ENCODE assay signal across 8 mouse cellular contexts in the genomic region with DNA sequence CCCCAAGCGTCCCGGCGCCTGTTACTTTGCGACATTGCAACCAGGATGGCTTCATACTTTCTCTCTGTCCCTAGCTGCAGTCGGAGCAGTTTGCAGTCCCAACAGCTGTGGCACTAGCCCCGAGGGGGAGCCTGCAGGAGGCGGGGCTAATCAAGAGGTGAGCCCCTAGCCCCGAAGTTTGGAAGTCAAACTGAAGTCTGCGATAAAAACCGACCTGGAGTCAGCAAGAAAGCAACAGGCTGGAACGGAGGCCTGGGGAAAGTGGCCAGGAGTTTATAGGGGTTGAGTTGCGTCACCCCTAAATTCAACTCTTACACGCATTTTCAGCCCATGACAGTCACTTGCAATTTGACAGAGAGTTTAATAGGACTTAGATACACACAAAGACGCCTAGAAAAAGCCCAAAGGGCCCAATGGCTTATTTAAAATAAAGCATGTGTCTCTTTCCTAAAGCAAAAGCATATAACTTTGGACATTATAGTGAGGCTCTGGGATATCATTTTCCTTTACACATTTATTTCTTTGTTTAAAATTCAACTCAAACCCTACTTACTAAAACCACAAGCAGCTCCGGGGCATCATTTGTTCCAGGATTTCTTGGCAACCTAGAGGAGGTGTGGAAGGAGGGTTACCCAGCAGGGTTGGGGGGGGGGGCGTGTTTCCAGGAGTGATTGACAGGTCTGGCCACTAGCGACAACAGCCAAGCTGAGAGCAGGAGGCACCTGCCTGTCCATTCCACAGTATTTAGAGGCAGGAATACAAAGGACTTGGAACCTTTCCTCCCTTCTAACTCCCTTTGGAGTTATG. TPM values are rescaled to one million over a fixed set of nuclear protein-coding genes. Genes with fewer than 3 reads are reported as not detected.
DNase-seq lines count a peak whose midpoint lies in the region; ATAC-seq and TF ChIP-seq lines count a peak whose summit lies in the region.

Gene Acss3, minus strand, starts transcription at position 140 of the 807 bp plus-strand sequence.

- ATAC-seq in forebrain, embryonic 15.5 days (replicated peaks): peak; percentile 91
- peak; percentile 95 for ATAC-seq in midbrain, embryonic 11.5 days (ENCODE audit: low FRiP score)
- no peak for ATAC-seq in erythroid progenitor cell, adult 5-6 weeks (replicated peaks; ENCODE audit: low FRiP score, poor library complexity, severe bottlenecking)

- no peaks in the 10 kb centered on the region for H3K36me3 ChIP-seq in E14TG2a.4 (ENCODE audit: insufficient read depth, low read length)
- H3K36me3 ChIP-seq in forebrain, embryonic 15.5 days: no peaks in the 10 kb centered on the region
- no peaks in the 10 kb centered on the region for H3K36me3 ChIP-seq in midbrain, embryonic 11.5 days (ENCODE audit: control insufficient read depth, insufficient read depth, low read length)

- intact Hi-C loops in heart, postnatal 36 days (cut with DNase I): no loop called here

- no peaks in the 10 kb centered on the region for H3K9me3 ChIP-seq in E14TG2a.4 (ENCODE audit: low read length)
- no peaks in the 10 kb centered on the region for H3K9me3 ChIP-seq in forebrain, embryonic 15.5 days
- no peaks in the 10 kb centered on the region for H3K9me3 ChIP-seq in midbrain, embryonic 11.5 days (ENCODE audit: control insufficient read depth, low read length)

- H3K4me3 ChIP-seq in E14TG2a.4 (replicated peaks; ENCODE audit: low read length): peak within 1 kb of the TSS; percentile 79
- H3K4me3 ChIP-seq in forebrain, embryonic 15.5 days: peak within 1 kb of the TSS; percentile 25
- peak within 1 kb of the TSS; percentile 42 for H3K4me3 ChIP-seq in midbrain, embryonic 11.5 days (ENCODE audit: low read depth, low read length)

- DNase-seq in adrenal gland, postnatal 25 days: peak; percentile 31
- DNase-seq in heart, postnatal 36 days: peak; percentile 44
- peak; percentile 75 to 82 for DNase-seq in kidney, postnatal 4 days
- DNase-seq in midbrain, embryonic 11.5 days (ENCODE audit: low spot score, missing footprints): peak; percentile 96
- DNase-seq in testis, postnatal 10 days (ENCODE audit: low spot score): peak; percentile 62

- H3K4me1 ChIP-seq in E14TG2a.4 (replicated peaks; ENCODE audit: low read depth, low read length): peaks cover 6% of the 10 kb centered on the region; the same call in 1 of the 2 replicates
- peaks cover 11% of the 10 kb centered on the region for H3K4me1 ChIP-seq in forebrain, embryonic 15.5 days
- H3K4me1 ChIP-seq in midbrain, embryonic 11.5 days (ENCODE audit: control insufficient read depth, insufficient read depth, low read length): no peaks in the 10 kb centered on the region

- TF ChIP-seq CTCF in E14TG2a.4 (conservative IDR thresholded peaks at IDR 0.05; ENCODE audit: low read length): no peak

- no peak within 1 kb of the TSS for H3K9ac ChIP-seq in forebrain, embryonic 15.5 days (replicated peaks)
- peak within 1 kb of the TSS; percentile 59; the same call in 1 of the 2 replicates for H3K9ac ChIP-seq in midbrain, embryonic 11.5 days (ENCODE audit: low read length)

- H3K4me2 ChIP-seq in forebrain, embryonic 15.5 days (replicated peaks): peak within 1 kb of the TSS; percentile 42
- peak within 1 kb of the TSS; percentile 50 for H3K4me2 ChIP-seq in midbrain, embryonic 11.5 days

- H3K27ac ChIP-seq in forebrain, embryonic 15.5 days (replicated peaks): no peak within 1 kb of the TSS
- H3K27ac ChIP-seq in midbrain, embryonic 11.5 days (ENCODE audit: low read depth, low read length): no peak within 1 kb of the TSS

- no peaks in the 10 kb centered on the region for H3K27me3 ChIP-seq in E14TG2a.4 (ENCODE audit: insufficient read depth, low read length)
- no peaks in the 10 kb centered on the region for H3K27me3 ChIP-seq in forebrain, embryonic 15.5 days
- no peaks in the 10 kb centered on the region for H3K27me3 ChIP-seq in midbrain, embryonic 11.5 days (ENCODE audit: control insufficient read depth, insufficient read depth, low read length)

- WGBS in forebrain, embryonic 15.5 days: 1% methylated on average over 17 of the region's 17 CpGs
- whole genome bisulfite sequencing in midbrain, embryonic 11.5 days: 2% methylated on average over 17 of the region's 17 CpGs

RNA-seq across cellular contexts. Expression of gene Acss3, which starts in this region (rescaled TPM):
- total RNA-seq in adrenal gland, postnatal 25 days (2021): 21.5 and 22.0 TPM in 2 replicates
- polyA plus RNA-seq in forebrain, embryonic 15.5 days (2015; fragmentation: Nextera tagmentation; extraction: Ambion mirVana): 0.29 and 0.67 TPM in 2 replicates
- 1 to 10 TPM; 4.8 to 5.0 TPM for total RNA-seq in heart, postnatal 36 days (2021)
- 2.6 and 3.2 TPM in 2 replicates for polyA plus RNA-seq in midbrain, embryonic 11.5 days (2014; fragmentation: Nextera tagmentation; extraction: Ambion mirVana)
- not detected in 2 replicates for total RNA-seq in erythroid progenitor cell, adult 5-6 weeks (2015; ENCODE audit: low replicate concordance)
- not detected in 2 replicates for total RNA-seq in erythroid progenitor cell, adult 5-6 weeks (2017; ENCODE audit: low replicate concordance)

Comparison
In these comparisons a context has a peak if more than half of its experiments do, and no peak if none do; other contexts are left out.
1. RNA of gene Acss3 (total RNA-seq): 21.5 to 22.0 TPM in adrenal gland, postnatal 25 days and 4.8 to 5.0 TPM in heart, postnatal 36 days; not detected in erythroid progenitor cell, adult 5-6 weeks; every median in the first group is over 4 times any median in the second.
2. Peak in ATAC-seq, H3K4me3 ChIP-seq and H3K4me2 ChIP-seq in forebrain, embryonic 15.5 days; RNA of the gene not detected or under 1 TPM.
3. H3K4me3 ChIP-seq: peak in every context shown above with its lines; median percentile 79 in E14TG2a.4; 42 in midbrain, embryonic 11.5 days; 25 in forebrain, embryonic 15.5 days.
4. DNase-seq: peak in every context shown above with its lines; median percentile 96 in midbrain, embryonic 11.5 days; 78 in kidney, postnatal 4 days; 62 in testis, postnatal 10 days; 44 in heart, postnatal 36 days; 31 in adrenal gland, postnatal 25 days.